In genomic region chr9:123966858-123967495, GRCm38 (mm10) we compare ENCODE assay signal across 20 mouse cellular contexts. TPM values are rescaled to one million over a fixed set of nuclear protein-coding genes. Genes with fewer than 3 reads are reported as not detected.
"Had no signal": no experiment of that assay in that cellular context is flagged by ENCODE, and none has a peak within 500 bp of the region (broad histone marks: within the 10 kb centered on the region; RNA-seq: fewer than 3 reads in every experiment).

No protein-coding gene starts in this region.

RNA-seq across cellular contexts. Expression of gene Ccr1l1, which starts 11.2 kb away (rescaled TPM):
- total RNA-seq: layer of hippocampus, adult 8-10 months; layer of hippocampus, postnatal 10 days; layer of hippocampus, postnatal 36 days; left cerebral cortex, adult 2 months; left cerebral cortex, postnatal 10 days; left cerebral cortex, postnatal 36 days; liver, adult 2 months; midbrain, postnatal 0 days had no signal
- polyA plus RNA-seq: intestine, embryonic 15.5 days; kidney, embryonic 15.5 days; limb, embryonic 11.5 days; lung, embryonic 14.5 days; lung, postnatal 0 days; midbrain, embryonic 11.5 days; midbrain, embryonic 14.5 days; midbrain, postnatal 0 days; neural tube, embryonic 11.5 days; neural tube, embryonic 14.5 days; small intestine, adult 2 months; stomach, embryonic 16.5 days; testis, adult 2 months had no signal

RNA-seq across cellular contexts. Expression of gene Ccr3, which starts 54.8 kb away (rescaled TPM):
- total RNA-seq: layer of hippocampus, adult 8-10 months; layer of hippocampus, postnatal 10 days; layer of hippocampus, postnatal 36 days; left cerebral cortex, adult 2 months; left cerebral cortex, postnatal 36 days; midbrain, postnatal 0 days had no signal
- polyA plus RNA-seq: limb, embryonic 11.5 days; lung, embryonic 14.5 days; midbrain, embryonic 11.5 days; midbrain, embryonic 14.5 days; midbrain, postnatal 0 days; neural tube, embryonic 11.5 days; neural tube, embryonic 14.5 days had no signal
